21 mouse cellular contexts compared by ENCODE assay signal in the genomic region with DNA sequence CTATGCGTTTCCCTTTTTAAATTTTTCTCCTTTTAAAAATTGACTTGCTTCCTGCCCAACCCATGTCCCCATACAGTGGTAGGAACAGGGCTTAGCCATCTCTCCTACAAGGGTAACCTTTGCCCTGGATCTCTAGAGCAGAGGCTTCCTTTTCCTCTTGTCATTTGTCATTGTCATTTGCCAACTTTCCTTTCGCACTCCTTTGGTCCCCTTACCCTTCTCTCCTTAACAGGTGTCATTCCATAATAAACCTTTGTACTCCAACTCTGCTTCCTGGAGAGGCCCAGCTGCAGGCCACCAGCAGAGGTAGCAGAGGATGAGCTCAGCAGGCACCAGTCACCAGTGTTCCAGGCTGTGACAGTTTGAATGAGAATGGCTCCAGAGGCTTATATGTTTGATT.
"Had no signal": no experiment of that assay in that cellular context is flagged by ENCODE, and none has a peak within 500 bp of the region (broad histone marks: within the 10 kb centered on the region; RNA-seq: fewer than 3 reads in every experiment).

No protein-coding gene starts in this region.

- H3K27ac ChIP-seq: liver, embryonic 15.5 days; lung, embryonic 15.5 days; macrophage; midbrain, embryonic 10.5 days; midbrain, embryonic 13.5 days; midbrain, embryonic 15.5 days; neural tube, embryonic 13.5 days; neural tube, embryonic 15.5 days; stomach, embryonic 15.5 days; stomach, postnatal 0 days had no signal

- ATAC-seq: liver, postnatal 0 days; lung, postnatal 0 days; midbrain, embryonic 13.5 days; midbrain, embryonic 15.5 days had no signal

- H3K4me3 ChIP-seq: liver, embryonic 15.5 days; lung, embryonic 15.5 days; megakaryocyte, embryonic 14.5 days; midbrain, embryonic 10.5 days; midbrain, embryonic 13.5 days; midbrain, embryonic 15.5 days; myocyte; neural tube, embryonic 13.5 days; neural tube, embryonic 15.5 days; stomach, embryonic 15.5 days had no signal

- H3K9ac ChIP-seq: liver, embryonic 15.5 days; liver, postnatal 0 days; lung, embryonic 15.5 days; midbrain, embryonic 13.5 days; midbrain, embryonic 15.5 days; neural tube, embryonic 13.5 days; neural tube, embryonic 15.5 days; stomach, embryonic 15.5 days had no signal

- H3K4me1 ChIP-seq: liver, embryonic 15.5 days; lung, embryonic 15.5 days; midbrain, embryonic 10.5 days; midbrain, embryonic 13.5 days; midbrain, embryonic 15.5 days; neural tube, embryonic 13.5 days; neural tube, embryonic 15.5 days; stomach, embryonic 15.5 days had no signal

- H3K4me2 ChIP-seq: liver, embryonic 15.5 days; lung, embryonic 15.5 days; midbrain, embryonic 13.5 days; midbrain, embryonic 15.5 days; neural tube, embryonic 13.5 days; neural tube, embryonic 15.5 days; stomach, embryonic 15.5 days had no signal

- H3K27me3 ChIP-seq: liver, embryonic 15.5 days; lung, embryonic 15.5 days; megakaryocyte, embryonic 14.5 days; midbrain, embryonic 13.5 days; midbrain, embryonic 15.5 days; neural tube, embryonic 13.5 days; neural tube, embryonic 15.5 days; stomach, embryonic 15.5 days had no signal

- H3K9me3 ChIP-seq: liver, embryonic 15.5 days; lung, embryonic 15.5 days; megakaryocyte, embryonic 14.5 days; midbrain, embryonic 10.5 days; midbrain, embryonic 13.5 days; midbrain, embryonic 15.5 days; neural tube, embryonic 13.5 days; neural tube, embryonic 15.5 days; stomach, embryonic 15.5 days had no signal

- H3K36me3 ChIP-seq: liver, embryonic 15.5 days; lung, embryonic 15.5 days; midbrain, embryonic 10.5 days; midbrain, embryonic 13.5 days; midbrain, embryonic 15.5 days; neural tube, embryonic 13.5 days; neural tube, embryonic 15.5 days; stomach, embryonic 15.5 days had no signal

- DNase-seq: liver, postnatal 0 days; lung, adult 2 months; lung, postnatal 14 days; lung, postnatal 36 days; right cerebral cortex, postnatal 14 days; thymus, adult 2 months; thymus, postnatal 25 days; thymus, postnatal 4 days had no signal
